Mouse (Mus musculus) megakaryocyte progenitor cell, adult 5-6 weeks (primary cell): ENCODE data around the gene Zfp14. TPM values are rescaled to one million over a fixed set of nuclear protein-coding genes. Genes with fewer than 3 reads are reported as not detected.

Experiments used
- total RNA-seq, 2 experiments: library from RNA; stranded (forward) in 1 of 2; stranded (reverse) in 1 of 2; fragments of 157-497, 149-512 nt in 1 of 2; fragments of 200-1000 nt in 1 of 2; gene quantifications; 2 replicates each; pipeline versions ENCODE4 v1.2.3 to v1.2.4; 2015 to 2017

Gene Zfp14
- total RNA-seq, 2 experiments from 2014 or later, result 1.1 to 1.2 TPM

Other genes with a start within 250 kb of the Zfp14 start
- gene Zfp790, start 235.3 kb downstream of the Zfp14 start, total RNA-seq (2015), result 4.8 and 5.7 TPM in 2 replicates
- gene Zfp790, start 235.3 kb downstream of the Zfp14 start, total RNA-seq (2017), result 9.4 and 10.0 TPM in 2 replicates
- gene Zfp940, start 197.7 kb downstream of the Zfp14 start, total RNA-seq (2015), result 3.3 TPM in 2 replicates
- 4.0 and 5.2 TPM in 2 replicates for gene Zfp940, start 197.7 kb downstream of the Zfp14 start, total RNA-seq (2017)
- gene Zfp420, start 191.4 kb downstream of the Zfp14 start, total RNA-seq (2015), result 4.5 and 7.4 TPM in 2 replicates
- 0.96 and 2.9 TPM in 2 replicates for gene Zfp420, start 191.4 kb downstream of the Zfp14 start, total RNA-seq (2017)
- 6.9 and 8.0 TPM in 2 replicates for gene Zfp27, start 144.8 kb downstream of the Zfp14 start, total RNA-seq (2015)
- 5.5 and 12.1 TPM in 2 replicates for gene Zfp27, start 144.8 kb downstream of the Zfp14 start, total RNA-seq (2017)
- gene Zfp383, start 143.2 kb downstream of the Zfp14 start, total RNA-seq (2015), result 0.95 and 1.1 TPM in 2 replicates
- gene Zfp383, start 143.2 kb downstream of the Zfp14 start, total RNA-seq (2017), result 1.00 and 1.0 TPM in 2 replicates
- gene Zfp74, start 97.3 kb downstream of the Zfp14 start, total RNA-seq (2015), result 14.5 and 19.5 TPM in 2 replicates
- gene Zfp74, start 97.3 kb downstream of the Zfp14 start, total RNA-seq (2017), result 7.2 and 8.0 TPM in 2 replicates
- 17.2 and 22.3 TPM in 2 replicates for gene Zfp568, start 67.4 kb downstream of the Zfp14 start, total RNA-seq (2015)
- gene Zfp568, start 67.4 kb downstream of the Zfp14 start, total RNA-seq (2017), result 38.4 and 53.5 TPM in 2 replicates
- 4.4 and 4.9 TPM in 2 replicates for gene Zfp82, start 21.5 kb upstream of the Zfp14 start, total RNA-seq (2015)
- gene Zfp82, start 21.5 kb upstream of the Zfp14 start, total RNA-seq (2017), result 3.4 and 4.9 TPM in 2 replicates
- gene Gm26920, start 39.0 kb upstream of the Zfp14 start, total RNA-seq (2015), result not detected in 2 replicates
- gene Gm26920, start 39.0 kb upstream of the Zfp14 start, total RNA-seq (2017), result not detected in 2 replicates
- 9.2 and 11.8 TPM in 2 replicates for gene Zfp566, start 39.1 kb upstream of the Zfp14 start, total RNA-seq (2015)
- gene Zfp566, start 39.1 kb upstream of the Zfp14 start, total RNA-seq (2017), result 4.2 and 5.5 TPM in 2 replicates
- 33.1 and 34.6 TPM in 2 replicates for gene Zfp260, start 43.4 kb upstream of the Zfp14 start, total RNA-seq (2015)
- gene Zfp260, start 43.4 kb upstream of the Zfp14 start, total RNA-seq (2017), result 26.4 and 35.4 TPM in 2 replicates
- gene Zfp382, start 70.6 kb upstream of the Zfp14 start, total RNA-seq (2015), result 2.7 and 4.2 TPM in 2 replicates
- 7.1 and 8.2 TPM in 2 replicates for gene Zfp382, start 70.6 kb upstream of the Zfp14 start, total RNA-seq (2017)
- gene Zfp146, start 118.4 kb upstream of the Zfp14 start, total RNA-seq (2015), result 62.2 and 64.3 TPM in 2 replicates
- 88.0 and 101 TPM in 2 replicates for gene Zfp146, start 118.4 kb upstream of the Zfp14 start, total RNA-seq (2017)
- gene Cox7a1, start 132.8 kb upstream of the Zfp14 start, total RNA-seq (2015), result 0.98 TPM in 1 of 2 replicates, not detected in the other
- gene Cox7a1, start 132.8 kb upstream of the Zfp14 start, total RNA-seq (2017), result 3.3 and 7.0 TPM in 2 replicates
- 319 and 322 TPM in 2 replicates for gene Capns1, start 147.4 kb upstream of the Zfp14 start, total RNA-seq (2015)
- 165 and 206 TPM in 2 replicates for gene Capns1, start 147.4 kb upstream of the Zfp14 start, total RNA-seq (2017)
- 75.7 and 78.4 TPM in 2 replicates for gene Polr2i, start 180.6 kb upstream of the Zfp14 start, total RNA-seq (2015)
- 60.6 and 69.9 TPM in 2 replicates for gene Polr2i, start 180.6 kb upstream of the Zfp14 start, total RNA-seq (2017)
- gene Tbcb, start 180.9 kb upstream of the Zfp14 start, total RNA-seq (2015), result 95.9 and 112 TPM in 2 replicates
- 27.6 and 37.1 TPM in 2 replicates for gene Tbcb, start 180.9 kb upstream of the Zfp14 start, total RNA-seq (2017)
- 0.32 TPM in 1 of 2 replicates, not detected in the other for gene Ovol3, start 184.3 kb upstream of the Zfp14 start, total RNA-seq (2015)
- 0.12 TPM in 1 of 2 replicates, not detected in the other for gene Ovol3, start 184.3 kb upstream of the Zfp14 start, total RNA-seq (2017)
- 0.39 TPM in 1 of 2 replicates, not detected in the other for gene Thap8, start 228.7 kb upstream of the Zfp14 start, total RNA-seq (2015)
- gene Thap8, start 228.7 kb upstream of the Zfp14 start, total RNA-seq (2017), result 0.33 and 0.34 TPM in 2 replicates
- 14.7 and 22.8 TPM in 2 replicates for gene Wdr62, start 229.0 kb upstream of the Zfp14 start, total RNA-seq (2015)
- 7.8 and 11.5 TPM in 2 replicates for gene Wdr62, start 229.0 kb upstream of the Zfp14 start, total RNA-seq (2017)
- gene Clip3, start 240.3 kb upstream of the Zfp14 start, total RNA-seq (2015), result not detected in 2 replicates
- not detected in 2 replicates for gene Clip3, start 240.3 kb upstream of the Zfp14 start, total RNA-seq (2017)